Mouse (Mus musculus) adipose tissue, adult 10 weeks (tissue): ENCODE data around the gene Olfr1444. TPM values are rescaled to one million over a fixed set of nuclear protein-coding genes. Genes with fewer than 3 reads are reported as not detected.

Experiments used
- polyA plus RNA-seq: library from polyadenylated mRNA; stranded (reverse); fragments of 350-450 nt; fragmentation: Illumina TruSeq; extraction: RNeasy Lipid Tissue Mini Kit (QIAGEN cat#74804); gene quantifications from one replicate; pipeline ENCODE4 v1.2.3, GENCODE M21; 2014; ENCODE audit warnings: low read depth, low replicate concordance

Gene Olfr1444
- polyA plus RNA-seq, result not detected

GRCm38 (mm10) chr19:12856983-12857382, at the start of gene Olfr1444:
Gene Olfr1444 (plus strand): TSS chr19:12857283.

GRCm38 (mm10) chr19:12846382-12846781, 10.7 kb upstream of the Olfr1444 start, which contains the start of gene Gm5244:
Gene Gm5244 (plus strand): TSS chr19:12846682.

GRCm38 (mm10) chr19:12883555-12883954, 26.5 kb downstream of the Olfr1444 start, which contains the start of gene Olfr1445:
Gene Olfr1445 (plus strand): TSS chr19:12883855.

GRCm38 (mm10) chr19:12893424-12893823, 36.3 kb downstream of the Olfr1444 start, which contains the start of gene Olfr1446:
Gene Olfr1446 (minus strand): TSS chr19:12893524.

GRCm38 (mm10) chr19:12903643-12904042, 46.6 kb downstream of the Olfr1444 start, which contains the start of gene Olfr1447:
Gene Olfr1447 (minus strand): TSS chr19:12903743.

Other genes with a start within 250 kb of the Olfr1444 start
- gene Glyat, start 224.0 kb upstream of the Olfr1444 start, polyA plus RNA-seq, result 0.79 TPM
- not detected for gene Olfr1442, start 186.8 kb upstream of the Olfr1444 start, polyA plus RNA-seq
- gene Olfr1443, start 179.2 kb upstream of the Olfr1444 start, polyA plus RNA-seq, result not detected
- 1.5 TPM for gene Keg1, start 161.5 kb upstream of the Olfr1444 start, polyA plus RNA-seq
- gene Cntf, start 91.7 kb upstream of the Olfr1444 start, polyA plus RNA-seq, result 1.4 TPM
- gene Zfp91, start 61.2 kb upstream of the Olfr1444 start, polyA plus RNA-seq, result 54.3 TPM
- 7.7 TPM for gene Lpxn, start 61.1 kb upstream of the Olfr1444 start, polyA plus RNA-seq
- not detected for gene Gm5244, start 10.6 kb upstream of the Olfr1444 start, polyA plus RNA-seq
- gene Olfr1445, start 26.6 kb downstream of the Olfr1444 start, polyA plus RNA-seq, result not detected
- not detected for gene Olfr1446, start 36.2 kb downstream of the Olfr1444 start, polyA plus RNA-seq
- not detected for gene Olfr1447, start 46.5 kb downstream of the Olfr1444 start, polyA plus RNA-seq
- gene Olfr1448, start 67.1 kb downstream of the Olfr1444 start, polyA plus RNA-seq, result not detected
- not detected for gene Olfr1449, start 73.6 kb downstream of the Olfr1444 start, polyA plus RNA-seq
- gene Olfr1450, start 93.0 kb downstream of the Olfr1444 start, polyA plus RNA-seq, result not detected
- gene Olfr1451, start 137.7 kb downstream of the Olfr1444 start, polyA plus RNA-seq, result not detected
- not detected for gene Olfr1453, start 171.0 kb downstream of the Olfr1444 start, polyA plus RNA-seq
- gene Olfr1454, start 203.3 kb downstream of the Olfr1444 start, polyA plus RNA-seq, result not detected
- gene Olfr1457, start 240.6 kb downstream of the Olfr1444 start, polyA plus RNA-seq, result not detected
- not detected for gene Olfr1458, start 249.5 kb downstream of the Olfr1444 start, polyA plus RNA-seq